Mouse (Mus musculus) intestine, embryonic 16.5 days (tissue): ENCODE results near the gene Rab7b. TPM values are rescaled to one million over a fixed set of nuclear protein-coding genes. Genes with fewer than 3 reads are reported as not detected.

Experiments used
- ATAC-seq: fragments of 200-750 bp; cut with Nextera tagmentation; 2 replicates; pipeline ENCODE4 v1.8.0; 2017; ENCODE audit warnings: moderate TSS enrichment, moderate library complexity
- H3K27ac ChIP-seq: fragments of 300-500 bp; sonication (generic); 2 replicates; pipeline ENCODE4 v1.5.1; 2014; ENCODE audit warnings: mild to moderate bottlenecking, low read length
- H3K27me3 ChIP-seq: fragments of 300-500 bp; sonication (generic); replicated peaks from 2 replicates; pipeline ENCODE4 v1.6.1; 2014; ENCODE audit warnings: low read length, control low read depth, mixed read lengths; ENCODE audit not compliant: control insufficient read depth, insufficient read depth
- H3K36me3 ChIP-seq: fragments of 300-500 bp; sonication (generic); 2 replicates; pipeline ENCODE4 v1.6.1; 2014; ENCODE audit warnings: low read length, control low read depth; ENCODE audit not compliant: control insufficient read depth, insufficient read depth
- H3K4me1 ChIP-seq: fragments of 300-500 bp; sonication (generic); 2 replicates; pipeline ENCODE4 v1.6.1; 2014; ENCODE audit warnings: low read length, control low read depth, mixed read lengths; ENCODE audit not compliant: control insufficient read depth, insufficient read depth
- H3K4me2 ChIP-seq: fragments of 300-500 bp; sonication (generic); 2 replicates; pipeline ENCODE4 v1.6.1; 2014; ENCODE audit warnings: low read depth, low read length, control low read depth
- H3K4me3 ChIP-seq: fragments of 300-500 bp; sonication (generic); 2 replicates; pipeline ENCODE4 v1.5.1; 2014; ENCODE audit warnings: mild to moderate bottlenecking, low read length
- H3K9ac ChIP-seq: fragments of 300-500 bp; sonication (generic); 2 replicates; pipeline ENCODE4 v1.6.1; 2014; ENCODE audit warnings: low read depth, low read length
- H3K9me3 ChIP-seq: fragments of 300-500 bp; sonication (generic); 2 replicates; pipeline ENCODE4 v1.6.1; 2016; ENCODE audit warnings: low read length, control low read depth; ENCODE audit not compliant: control insufficient read depth
- WGBS: fragments of 180-500 bp; shearing (Covaris S2); extraction: QIAGEN DNeasy Blood & Tissue Kit; methylation state at CpG from one replicate; pipeline ENCODE4 v1.1.7; 2014; 5-methylcytosine and 5-hydroxymethylcytosine counted together
- polyA plus RNA-seq: library from polyadenylated mRNA; unstranded; fragments of >200 nt; fragmentation: Nextera tagmentation; extraction: Ambion mirVana; gene quantifications from 2 replicates; pipeline ENCODE4 v1.2.1, GENCODE M21; 2015

The Rab7b gene
- polyA plus RNA-seq, 1 experiment from 2014 or later = 5.5 TPM

GRCm38 (mm10) chr1:131743868-131744464 lies 55.5 kb downstream of the Rab7b start, which contains the start of gene Slc26a9:
Slc26a9 (plus strand) TSS chr1:131744022.
- WGBS = 45% methylated on average over 10 of the region's 10 CpGs
- Histone ChIP-seq H3K4me3 (no peak within 1 kb of the TSS), H3K4me2 (no peak within 1 kb of the TSS), H3K27me3 (no peaks in the 10 kb centered on the region), H3K9ac (no peak within 1 kb of the TSS), H3K9me3 (no peaks in the 10 kb centered on the region), H3K27ac (no peak within 1 kb of the TSS), H3K4me1 (peaks cover 7% of the 10 kb centered on the region), H3K36me3 (no peaks in the 10 kb centered on the region)
- ATAC-seq = peak; percentile 69

GRCm38 (mm10) chr1:131745391-131745790 lies 56.9 kb downstream of the Rab7b start:
- no peaks in the 10 kb centered on the region for H3K36me3 ChIP-seq
- no peak overlapping the region for H3K27ac ChIP-seq
- no peak overlapping the region for H3K9ac ChIP-seq
- WGBS = 66% methylated on average over 5 of the region's 5 CpGs
- ATAC-seq = no peak
- no peak overlapping the region for H3K4me2 ChIP-seq
- H3K4me1 ChIP-seq = peaks cover 7% of the 10 kb centered on the region
- H3K9me3 ChIP-seq = no peaks in the 10 kb centered on the region
- no peaks in the 10 kb centered on the region for H3K27me3 ChIP-seq
- no peak overlapping the region for H3K4me3 ChIP-seq

- Histone ChIP-seq H3K27ac (no peak overlapping the region), H3K9ac (no peak overlapping the region)
Measured at GRCm38 (mm10) chr1:131747761-131748160, 59.3 kb downstream of the Rab7b start.

GRCm38 (mm10) chr1:131748636-131749035 lies 60.1 kb downstream of the Rab7b start:
- no peak overlapping the region for H3K9ac ChIP-seq
- ATAC-seq = no peak
- no peak overlapping the region for H3K4me2 ChIP-seq
- no peak overlapping the region for H3K4me3 ChIP-seq
- no peaks in the 10 kb centered on the region for H3K9me3 ChIP-seq
- H3K4me1 ChIP-seq = peaks cover 5% of the 10 kb centered on the region
- 84% methylated on average over 2 of the region's 2 CpGs for WGBS
- H3K27ac ChIP-seq = no peak overlapping the region
- no peaks in the 10 kb centered on the region for H3K36me3 ChIP-seq
- H3K27me3 ChIP-seq = no peaks in the 10 kb centered on the region

More at GRCm38 (mm10) chr1:131747761-131748160, 59.3 kb downstream of the Rab7b start:
- peaks cover 7% of the 10 kb centered on the region for H3K4me1 ChIP-seq
- no peak overlapping the region for H3K4me3 ChIP-seq
- H3K9me3 ChIP-seq = no peaks in the 10 kb centered on the region
- 74% methylated on average over 2 of the region's 2 CpGs for WGBS
- ATAC-seq = no peak
- H3K4me2 ChIP-seq = no peak overlapping the region
- H3K27me3 ChIP-seq = no peaks in the 10 kb centered on the region
- H3K36me3 ChIP-seq = no peaks in the 10 kb centered on the region

GRCm38 (mm10) chr1:131749706-131750545 lies 61.4 kb downstream of the Rab7b start:
- 76% methylated on average over 15 of the region's 15 CpGs for WGBS
- Histone ChIP-seq H3K9me3 (no peaks in the 10 kb centered on the region), H3K36me3 (no peaks in the 10 kb centered on the region), H3K4me1 (no peaks in the 10 kb centered on the region; the same call in 1 of the 2 replicates), H3K27me3 (no peaks in the 10 kb centered on the region), H3K27ac (no peak overlapping the region), H3K4me2 (no peak overlapping the region), H3K9ac (no peak overlapping the region), H3K4me3 (no peak overlapping the region)
- no peak for ATAC-seq

GRCm38 (mm10) chr1:131751181-131751890 lies 62.8 kb downstream of the Rab7b start:
- Histone ChIP-seq H3K4me2 (no peak overlapping the region), H3K4me1 (no peaks in the 10 kb centered on the region; the same call in 1 of the 2 replicates), H3K4me3 (no peak overlapping the region), H3K27ac (no peak overlapping the region), H3K9ac (no peak overlapping the region), H3K27me3 (no peaks in the 10 kb centered on the region), H3K9me3 (no peaks in the 10 kb centered on the region), H3K36me3 (no peaks in the 10 kb centered on the region)
- no peak for ATAC-seq
- WGBS = 76% methylated on average over 3 of the region's 3 CpGs

GRCm38 (mm10) chr1:131751891-131752311 lies 63.4 kb downstream of the Rab7b start:
- Histone ChIP-seq H3K9me3 (no peaks in the 10 kb centered on the region), H3K4me3 (no peak overlapping the region), H3K9ac (no peak overlapping the region), H3K4me1 (no peaks in the 10 kb centered on the region; the same call in 1 of the 2 replicates), H3K27me3 (no peaks in the 10 kb centered on the region), H3K27ac (no peak overlapping the region), H3K36me3 (no peaks in the 10 kb centered on the region), H3K4me2 (no peak overlapping the region)
- no peak for ATAC-seq
- WGBS = 58% methylated on average over 10 of the region's 10 CpGs

- Histone ChIP-seq H3K36me3 (no peaks in the 10 kb centered on the region), H3K27ac (no peak overlapping the region), H3K4me2 (no peak overlapping the region), H3K9me3 (no peaks in the 10 kb centered on the region), H3K4me3 (no peak overlapping the region), H3K27me3 (no peaks in the 10 kb centered on the region), H3K9ac (no peak overlapping the region), H3K4me1 (no peaks in the 10 kb centered on the region; the same call in 1 of the 2 replicates)
- ATAC-seq = 0 out of 2 replicates have a peak, but pooled peaks have one; percentile 38
- 48% methylated on average over 3 of the region's 3 CpGs for WGBS
Measured at GRCm38 (mm10) chr1:131754212-131754829, 65.8 kb downstream of the Rab7b start.

- no peaks in the 10 kb centered on the region for H3K9me3 ChIP-seq
- no peak overlapping the region for H3K4me2 ChIP-seq
- 85% methylated on average over 4 of the region's 4 CpGs for WGBS
- no peak for ATAC-seq
- no peaks in the 10 kb centered on the region; the same call in 1 of the 2 replicates for H3K4me1 ChIP-seq
- H3K36me3 ChIP-seq = no peaks in the 10 kb centered on the region
- H3K9ac ChIP-seq = no peak overlapping the region
- no peak overlapping the region for H3K27ac ChIP-seq
- no peak overlapping the region for H3K4me3 ChIP-seq
- H3K27me3 ChIP-seq = no peaks in the 10 kb centered on the region
Measured at GRCm38 (mm10) chr1:131754916-131755315, 66.4 kb downstream of the Rab7b start.
